Mouse (Mus musculus): ENCODE results near the gene Gzmf. TPM values are rescaled to one million over a fixed set of nuclear protein-coding genes. Genes with fewer than 3 reads are reported as not detected.
"Not testable (repeated sequence)": the region's sequence is repeated elsewhere in the genome, so short reads cannot be mapped to it uniquely, and the experiment has no call there.

The Gzmf gene
- not detected in 2 replicates for polyA plus RNA-seq (2015; fragmentation: Nextera tagmentation; extraction: Ambion mirVana)

GRCm38 (mm10) chr14:56211317-56211716, at the start of gene Gzmf:
Gene Gzmf, minus strand, starts transcription at chr14:56211417.
- no peak within 1 kb of the TSS for H3K4me3 ChIP-seq
- H3K27me3 ChIP-seq, result no peaks in the 10 kb centered on the region
- 92% methylated on average over 4 of the region's 4 CpGs for WGBS
- no peak for ATAC-seq (ENCODE audit: insufficient number of reproducible peaks, low FRiP score, low TSS enrichment, low read depth)
- H3K36me3 ChIP-seq, result no peaks in the 10 kb centered on the region
- no peak within 1 kb of the TSS for H3K27ac ChIP-seq
- no peaks in the 10 kb centered on the region for H3K4me1 ChIP-seq
- no peak within 1 kb of the TSS for H3K9ac ChIP-seq
- H3K4me2 ChIP-seq, result no peak within 1 kb of the TSS
- H3K9me3 ChIP-seq, result no peaks in the 10 kb centered on the region

GRCm38 (mm10) chr14:56240409-56240808, 29.2 kb upstream of the Gzmf start:
- H3K9me3 ChIP-seq, result no peaks in the 10 kb centered on the region
- no peak overlapping the region for H3K4me3 ChIP-seq
- H3K4me2 ChIP-seq, result no peak overlapping the region
- no peaks in the 10 kb centered on the region for H3K27me3 ChIP-seq
- no peaks in the 10 kb centered on the region for H3K4me1 ChIP-seq
- no peak overlapping the region for H3K9ac ChIP-seq
- no peak for ATAC-seq (ENCODE audit: insufficient number of reproducible peaks, low FRiP score, low TSS enrichment, low read depth)
- H3K36me3 ChIP-seq, result no peaks in the 10 kb centered on the region
- H3K27ac ChIP-seq, result no peak overlapping the region

- H3K9ac ChIP-seq, result no peak within 1 kb of the TSS
- no peak for ATAC-seq (ENCODE audit: insufficient number of reproducible peaks, low FRiP score, low TSS enrichment, low read depth)
- no peak within 1 kb of the TSS for H3K4me3 ChIP-seq
- H3K9me3 ChIP-seq, result no peaks in the 10 kb centered on the region
- WGBS, result 79% methylated on average over 2 of the region's 2 CpGs
- H3K27ac ChIP-seq, result no peak within 1 kb of the TSS
- no peaks in the 10 kb centered on the region for H3K27me3 ChIP-seq
- H3K4me1 ChIP-seq, result no peaks in the 10 kb centered on the region
- H3K4me2 ChIP-seq, result no peak within 1 kb of the TSS
- no peaks in the 10 kb centered on the region for H3K36me3 ChIP-seq
Observed at GRCm38 (mm10) chr14:56234556-56234955, 23.3 kb upstream of the Gzmf start, which contains the start of gene Gzmc. Gene Gzmc, minus strand, starts transcription at chr14:56234656.

GRCm38 (mm10) chr14:56205613-56206012, 5.6 kb downstream of the Gzmf start:
- H3K27ac ChIP-seq, result no peak overlapping the region
- no peak for ATAC-seq (ENCODE audit: insufficient number of reproducible peaks, low FRiP score, low TSS enrichment, low read depth)
- 83% methylated on average over 1 of the region's 1 CpGs for WGBS
- no peaks in the 10 kb centered on the region for H3K36me3 ChIP-seq
- H3K27me3 ChIP-seq, result no peaks in the 10 kb centered on the region
- H3K9ac ChIP-seq, result no peak overlapping the region
- no peaks in the 10 kb centered on the region for H3K9me3 ChIP-seq
- H3K4me3 ChIP-seq, result no peak overlapping the region
- no peak overlapping the region for H3K4me2 ChIP-seq
- H3K4me1 ChIP-seq, result no peaks in the 10 kb centered on the region

- not testable (repeated sequence) for H3K36me3 ChIP-seq; H3K9ac ChIP-seq; H3K27me3 ChIP-seq; H3K27ac ChIP-seq; H3K4me2 ChIP-seq; H3K4me1 ChIP-seq; H3K9me3 ChIP-seq; ATAC-seq (ENCODE audit: insufficient number of reproducible peaks, low FRiP score, low TSS enrichment, low read depth); H3K4me3 ChIP-seq
- 32% methylated on average over 5 of the region's 5 CpGs for WGBS
Observed at GRCm38 (mm10) chr14:56205021-56205420, 6.2 kb downstream of the Gzmf start.

- Histone ChIP-seq H3K36me3 (no peaks in the 10 kb centered on the region), H3K4me2 (no peak overlapping the region), H3K4me3 (no peak overlapping the region), H3K4me1 (no peaks in the 10 kb centered on the region), H3K9me3 (no peaks in the 10 kb centered on the region), H3K27ac (no peak overlapping the region), H3K27me3 (no peaks in the 10 kb centered on the region), H3K9ac (no peak overlapping the region)
- 8% methylated on average over 2 of the region's 2 CpGs for WGBS
- no peak for ATAC-seq (ENCODE audit: insufficient number of reproducible peaks, low FRiP score, low TSS enrichment, low read depth)
Observed at GRCm38 (mm10) chr14:56203975-56204374, 7.2 kb downstream of the Gzmf start.

- Histone ChIP-seq H3K4me3 (no peak overlapping the region), H3K9me3 (no peaks in the 10 kb centered on the region), H3K9ac (no peak overlapping the region), H3K27me3 (no peaks in the 10 kb centered on the region), H3K36me3 (no peaks in the 10 kb centered on the region), H3K4me1 (no peaks in the 10 kb centered on the region), H3K4me2 (no peak overlapping the region), H3K27ac (no peak overlapping the region)
- no peak for ATAC-seq (ENCODE audit: insufficient number of reproducible peaks, low FRiP score, low TSS enrichment, low read depth)
- WGBS, result 62% methylated on average over 6 of the region's 6 CpGs
Observed at GRCm38 (mm10) chr14:56186946-56187345, 24.3 kb downstream of the Gzmf start.

GRCm38 (mm10) chr14:56186521-56186920, 24.7 kb downstream of the Gzmf start:
- Histone ChIP-seq H3K27ac (no peak overlapping the region), H3K4me2 (no peak overlapping the region), H3K9me3 (no peaks in the 10 kb centered on the region), H3K4me1 (no peaks in the 10 kb centered on the region), H3K36me3 (no peaks in the 10 kb centered on the region), H3K9ac (no peak overlapping the region), H3K27me3 (no peaks in the 10 kb centered on the region), H3K4me3 (no peak overlapping the region)
- no peak for ATAC-seq (ENCODE audit: insufficient number of reproducible peaks, low FRiP score, low TSS enrichment, low read depth)
- WGBS, result 73% methylated on average over 5 of the region's 5 CpGs

- not testable (repeated sequence) for H3K9me3 ChIP-seq; H3K9ac ChIP-seq; H3K36me3 ChIP-seq; ATAC-seq (ENCODE audit: insufficient number of reproducible peaks, low FRiP score, low TSS enrichment, low read depth); H3K4me2 ChIP-seq; H3K27ac ChIP-seq; H3K4me1 ChIP-seq; H3K4me3 ChIP-seq; H3K27me3 ChIP-seq
- 19% methylated on average over 8 of the region's 8 CpGs for WGBS
Observed at GRCm38 (mm10) chr14:56177651-56178050, 33.6 kb downstream of the Gzmf start.

- 81% methylated on average over 5 of the region's 5 CpGs for WGBS
- Histone ChIP-seq H3K9me3 (no peaks in the 10 kb centered on the region), H3K4me2 (no peak within 1 kb of the TSS), H3K4me3 (no peak within 1 kb of the TSS), H3K27me3 (no peaks in the 10 kb centered on the region), H3K36me3 (no peaks in the 10 kb centered on the region), H3K27ac (no peak within 1 kb of the TSS), H3K9ac (no peak within 1 kb of the TSS), H3K4me1 (no peaks in the 10 kb centered on the region)
- ATAC-seq (ENCODE audit: insufficient number of reproducible peaks, low FRiP score, low TSS enrichment, low read depth), result no peak
Observed at GRCm38 (mm10) chr14:56174499-56174898, 36.7 kb downstream of the Gzmf start, which contains the start of gene Gzmn. Gene Gzmn, minus strand, starts transcription at chr14:56174599.

- no peak overlapping the region for H3K9ac ChIP-seq
- 88% methylated on average over 6 of the region's 6 CpGs for WGBS
- ATAC-seq (ENCODE audit: insufficient number of reproducible peaks, low FRiP score, low TSS enrichment, low read depth), result no peak
Observed at GRCm38 (mm10) chr14:56173396-56173795, 37.8 kb downstream of the Gzmf start.

GRCm38 (mm10) chr14:56172744-56173143, 38.5 kb downstream of the Gzmf start:
- H3K9ac ChIP-seq, result no peak overlapping the region
- H3K9me3 ChIP-seq, result no peaks in the 10 kb centered on the region
- H3K4me3 ChIP-seq, result no peak overlapping the region
- H3K4me2 ChIP-seq, result no peak overlapping the region
- no peaks in the 10 kb centered on the region for H3K27me3 ChIP-seq
- ATAC-seq (ENCODE audit: insufficient number of reproducible peaks, low FRiP score, low TSS enrichment, low read depth), result no peak
- 92% methylated on average over 5 of the region's 5 CpGs for WGBS
- H3K4me1 ChIP-seq, result no peaks in the 10 kb centered on the region
- H3K27ac ChIP-seq, result no peak overlapping the region
- H3K36me3 ChIP-seq, result no peaks in the 10 kb centered on the region

More at GRCm38 (mm10) chr14:56173396-56173795, 37.8 kb downstream of the Gzmf start:
- Histone ChIP-seq H3K27ac (no peak overlapping the region), H3K4me2 (no peak overlapping the region), H3K27me3 (no peaks in the 10 kb centered on the region), H3K4me3 (no peak overlapping the region), H3K9me3 (no peaks in the 10 kb centered on the region), H3K4me1 (no peaks in the 10 kb centered on the region), H3K36me3 (no peaks in the 10 kb centered on the region)

GRCm38 (mm10) chr14:56168009-56168408, 43.2 kb downstream of the Gzmf start:
- Histone ChIP-seq H3K9ac (no peak overlapping the region), H3K9me3 (no peaks in the 10 kb centered on the region), H3K27ac (no peak overlapping the region), H3K4me3 (no peak overlapping the region), H3K27me3 (no peaks in the 10 kb centered on the region), H3K36me3 (no peaks in the 10 kb centered on the region), H3K4me1 (no peaks in the 10 kb centered on the region), H3K4me2 (no peak overlapping the region)
- 80% methylated on average over 6 of the region's 6 CpGs for WGBS
- ATAC-seq (ENCODE audit: insufficient number of reproducible peaks, low FRiP score, low TSS enrichment, low read depth), result no peak
